Mouse (Mus musculus) heart, adult 2 months (tissue): ENCODE results near the gene Zbtb7a. TPM values are rescaled to one million over a fixed set of nuclear protein-coding genes. Genes with fewer than 3 reads are reported as not detected.
"Not testable (repeated sequence)": the region's sequence is repeated elsewhere in the genome, so short reads cannot be mapped to it uniquely, and the experiment has no call there.

Experiments
- DNase-seq, 2 experiments: peaks; one replicate each; pipeline ENCODE4 v3.0.0; 2021
- H3K27ac ChIP-seq: fragments of 200-600 bp; 2 replicates; pipeline ENCODE4 v1.8.1; 2022
- H3K27me3 ChIP-seq: fragments of 200-500 bp; 2 replicates; pipeline ENCODE4 v1.6.1; 2012; ENCODE audit warnings: mild to moderate bottlenecking, low read length, inconsistent platforms, mixed read lengths; ENCODE audit not compliant: control insufficient read depth, insufficient read depth
- H3K36me3 ChIP-seq: fragments of 200-500 bp; 2 replicates; pipeline ENCODE4 v1.6.1; 2012; ENCODE audit warnings: low read length, inconsistent platforms; ENCODE audit not compliant: control insufficient read depth, insufficient read depth
- H3K4me1 ChIP-seq: fragments of 200-500 bp; 2 replicates; pipeline ENCODE4 v1.6.1; 2011; ENCODE audit warnings: low read length; ENCODE audit not compliant: control insufficient read depth, insufficient read depth
- H3K4me3 ChIP-seq: fragments of 200-600 bp; 2 replicates; pipeline ENCODE4 v1.8.1; 2022
- H3K79me2 ChIP-seq: fragments of 200-500 bp; replicated peaks from 2 replicates; pipeline ENCODE4 v1.6.1; 2012; ENCODE audit warnings: mild to moderate bottlenecking, inconsistent platforms, low read length, moderate library complexity, mixed read lengths; ENCODE audit not compliant: control insufficient read depth, insufficient read depth
- H3K9ac ChIP-seq: fragments of 200-500 bp; 2 replicates; pipeline ENCODE4 v1.6.1; 2012; ENCODE audit warnings: low read depth, mild to moderate bottlenecking, control low read depth, inconsistent platforms, low read length, mixed read lengths
- CTCF ChIP-seq: fragments of 200-600 bp; IDR thresholded peaks from 2 replicates; pipeline ENCODE4 v1.8.1; 2022; ENCODE audit warnings: antibody characterized with exemption, mild to moderate bottlenecking, moderate library complexity
- EP300 ChIP-seq: fragments of 200-500 bp; IDR thresholded peaks from 2 replicates; pipeline ENCODE4 v1.6.1; 2011; ENCODE audit warnings: low read depth, low read length, control low read depth; ENCODE audit not compliant: insufficient read depth
- POLR2A ChIP-seq: fragments of 200-500 bp; IDR thresholded peaks from 2 replicates; pipeline ENCODE4 v1.6.1; 2011; ENCODE audit warnings: mild to moderate bottlenecking, low read depth, low read length, control low read depth; ENCODE audit not compliant: insufficient read depth
- WGBS: fragments of 180-500 bp; shearing (Covaris S2); methylation state at CpG from one replicate; pipeline ENCODE4 v1.1.7; 2018; 5-methylcytosine and 5-hydroxymethylcytosine counted together
- intact Hi-C: fragments of 180-260 bp; cut with DNase I; formaldehyde crosslinking; loops from one replicate; pipeline ENCODE4 v1.15.1; 2025
- polyA plus RNA-seq: library from polyadenylated mRNA; depleted of rRNA; stranded (reverse); fragments of >200 nt; gene quantifications from 2 replicates; pipeline ENCODE4 v1.2.3, GENCODE M21; 2012
- total RNA-seq, 2 experiments: library from RNA; stranded (reverse); gene quantifications; 2 replicates each; pipeline ENCODE4 v1.2.3; 2021

The Zbtb7a gene
- total and polyA plus RNA-seq, 3 experiments = 20.6 to 41.4 (median 35.2) TPM

DNA sequence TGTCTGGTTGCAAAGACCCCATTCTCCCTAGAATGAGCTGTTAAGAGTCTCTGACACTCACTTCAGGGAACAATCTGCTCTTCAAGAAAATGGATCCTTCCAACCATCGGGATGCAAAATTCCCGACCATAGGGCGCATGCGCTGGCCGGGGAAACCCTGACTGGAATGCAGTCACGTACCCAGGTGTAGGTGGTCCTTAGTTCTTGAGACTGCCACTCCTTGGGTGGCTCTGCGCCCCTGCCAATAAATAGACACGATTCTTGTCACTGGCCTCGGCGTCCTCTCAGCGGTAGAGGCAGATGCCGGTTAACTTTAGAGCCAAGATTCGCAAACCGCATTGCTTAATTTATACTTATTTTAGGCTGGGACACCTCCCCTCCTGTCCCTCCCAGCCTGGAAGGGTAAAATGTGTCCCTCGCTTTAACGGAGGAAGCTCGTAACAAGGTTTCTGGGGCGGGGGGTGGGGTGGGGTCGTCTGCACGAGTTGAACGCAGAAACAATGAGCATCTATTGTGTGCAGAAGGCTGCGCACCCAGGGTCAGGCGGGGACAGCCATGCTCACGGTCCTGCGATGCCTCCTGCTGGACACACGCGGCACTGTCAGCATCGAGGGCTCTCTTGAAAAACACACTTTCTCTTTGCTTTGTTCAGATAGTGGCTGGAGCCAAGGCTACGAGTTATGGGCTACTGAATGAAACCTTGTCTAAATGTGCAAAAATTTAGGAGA lies 39.8 kb downstream of the Zbtb7a start:
- peaks cover 11% of the 10 kb centered on the region for H3K4me1 ChIP-seq
- DNase-seq = peak; percentile 88 to 92
- no peak for TF ChIP-seq POLR2A
- peak; percentile 99 for TF ChIP-seq CTCF
- peak; percentile 96; the same call in 1 of the 2 replicates for TF ChIP-seq EP300
- peaks cover 4% of the 10 kb centered on the region; the same call in 1 of the 2 replicates for H3K79me2 ChIP-seq
- intact Hi-C loops = loop anchor here (2.0 to 10.0 kb wide), 5 partner anchors 88 to 430 kb away; partner anchors contain the start of gene Ap3d1
- H3K36me3 ChIP-seq = peaks cover 3% of the 10 kb centered on the region; the same call in 1 of the 2 replicates
- H3K4me3 ChIP-seq = peak overlapping the region; percentile 34
- 5% methylated on average over 29 of the region's 29 CpGs for WGBS
- H3K27ac ChIP-seq = peak overlapping the region; percentile 89
- no peaks in the 10 kb centered on the region for H3K27me3 ChIP-seq
- H3K9ac ChIP-seq = peak overlapping the region; percentile 28

- DNase-seq, H3K27me3 ChIP-seq, H3K79me2 ChIP-seq, H3K9ac ChIP-seq, H3K4me3 ChIP-seq, H3K36me3 ChIP-seq: not testable (repeated sequence)
- intact Hi-C loops = loop anchor here (2.0 to 10.0 kb wide), 4 partner anchors 89 to 431 kb away; partner anchors contain the start of gene Ap3d1
- Histone ChIP-seq H3K4me1 (peaks cover 11% of the 10 kb centered on the region), H3K27ac (peak overlapping the region; percentile 89)
- WGBS = 2% methylated on average over 4 of the region's 4 CpGs
These were observed 40.3 kb downstream of the Zbtb7a start for GRCm38 (mm10) chr10:81175345-81175701.

GRCm38 (mm10) chr10:81175936-81176465 lies 41.0 kb downstream of the Zbtb7a start:
- TF ChIP-seq EP300 (no peak), POLR2A (no peak), CTCF (no peak)
- Histone ChIP-seq H3K9ac (peak overlapping the region; percentile 20; the same call in 1 of the 2 replicates), H3K4me3 (peak overlapping the region; percentile 68), H3K27me3 (no peaks in the 10 kb centered on the region), H3K79me2 (peaks cover 4% of the 10 kb centered on the region; the same call in 1 of the 2 replicates), H3K36me3 (peaks cover 3% of the 10 kb centered on the region; the same call in 1 of the 2 replicates), H3K4me1 (peaks cover 11% of the 10 kb centered on the region), H3K27ac (peak overlapping the region; percentile 89)
- WGBS = 2% methylated on average over 13 of the region's 13 CpGs
- peak in 1 of 2 experiments; percentile 62 for DNase-seq
- intact Hi-C loops = loop anchor here (2.0 to 10.0 kb wide), 5 partner anchors 71 to 431 kb away; partner anchors contain the start of genes Ap3d1 and Map2k2

DNA sequence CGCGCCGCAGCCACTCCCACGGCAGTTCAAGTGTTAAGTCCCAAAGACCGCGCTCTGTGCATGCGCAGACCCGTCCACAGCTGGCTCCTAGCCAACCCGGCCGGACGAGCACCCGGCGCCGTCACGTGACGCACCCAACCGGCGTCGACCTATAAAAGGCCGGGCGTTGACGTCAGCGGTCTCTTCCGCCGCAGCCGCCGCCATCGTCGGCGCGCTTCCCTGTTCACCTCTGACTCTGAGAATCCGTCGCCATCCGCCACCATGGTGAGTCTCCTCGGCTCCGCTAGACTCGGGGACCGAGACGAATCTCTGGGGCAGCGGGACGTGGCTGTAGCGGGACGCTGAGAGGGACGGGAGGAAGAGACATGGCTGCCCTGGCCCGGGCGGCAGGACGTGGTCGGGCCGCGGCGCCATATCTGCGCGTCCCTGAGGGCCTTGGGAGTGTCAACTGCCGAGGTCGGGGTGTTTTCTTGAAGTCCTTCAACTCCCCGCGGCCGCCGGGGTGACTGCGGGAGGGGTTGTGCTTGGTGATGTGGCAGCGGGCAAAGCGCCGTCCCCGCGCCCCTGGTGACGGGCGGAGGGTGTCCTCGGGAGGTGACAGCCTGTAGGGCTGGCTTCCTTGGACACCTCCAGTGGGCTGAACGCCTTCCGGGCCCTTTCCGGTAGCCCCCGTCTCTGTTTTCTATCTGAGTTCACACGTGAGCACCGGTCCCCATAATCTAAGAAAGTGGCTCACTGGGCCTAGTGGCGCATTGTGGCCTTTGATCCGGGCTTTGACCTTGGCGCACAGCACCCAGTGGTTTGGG lies 41.6 kb downstream of the Zbtb7a start, which contains the start of gene Eef2:
TSS of gene Eef2 (plus strand) at position 166 of the 806 bp plus-strand sequence.
- peak; percentile 87; the same call in 1 of the 2 replicates for TF ChIP-seq EP300
- TF ChIP-seq CTCF = no peak
- TF ChIP-seq POLR2A = peak; percentile 100
- Histone ChIP-seq H3K4me1 (peaks cover 11% of the 10 kb centered on the region), H3K27ac (peak within 1 kb of the TSS; percentile 89), H3K9ac (peak within 1 kb of the TSS; percentile 85), H3K27me3 (no peaks in the 10 kb centered on the region), H3K36me3 (peaks cover 3% of the 10 kb centered on the region; the same call in 1 of the 2 replicates), H3K4me3 (peak within 1 kb of the TSS; percentile 68), H3K79me2 (peaks cover 4% of the 10 kb centered on the region; the same call in 1 of the 2 replicates)
- DNase-seq = peak; percentile 99
- intact Hi-C loops = loop anchor here (2.0 to 10.0 kb wide), 3 partner anchors 72 to 432 kb away; partner anchors contain the start of genes Ap3d1 and Map2k2
- under 1% methylated on average over 77 of the region's 77 CpGs for WGBS

DNA sequence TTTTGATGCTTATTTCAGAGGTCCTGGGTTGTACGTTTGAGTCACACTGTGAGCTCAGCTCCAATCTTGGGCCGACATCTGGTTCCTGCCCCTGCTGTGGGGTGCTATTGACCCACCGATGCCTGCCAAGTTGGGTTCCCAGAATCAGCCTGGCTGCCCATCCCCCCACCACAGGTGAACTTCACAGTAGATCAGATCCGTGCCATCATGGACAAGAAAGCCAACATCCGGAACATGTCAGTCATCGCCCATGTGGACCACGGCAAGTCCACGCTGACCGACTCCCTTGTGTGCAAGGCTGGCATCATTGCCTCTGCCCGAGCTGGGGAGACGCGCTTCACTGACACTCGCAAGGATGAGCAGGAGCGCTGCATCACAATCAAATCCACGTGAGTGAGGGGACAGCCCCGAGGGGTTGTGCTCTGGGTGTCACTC lies 42.5 kb downstream of the Zbtb7a start:
- H3K27ac ChIP-seq = peak overlapping the region; percentile 89
- intact Hi-C loops = loop anchor here (2.0 to 10.0 kb wide), 3 partner anchors 73 to 433 kb away; partner anchors contain the start of genes Ap3d1 and Map2k2
- WGBS = 3% methylated on average over 16 of the region's 16 CpGs
- peaks cover 3% of the 10 kb centered on the region; the same call in 1 of the 2 replicates for H3K36me3 ChIP-seq
- peaks cover 12% of the 10 kb centered on the region for H3K4me1 ChIP-seq
- peak overlapping the region; percentile 68 for H3K4me3 ChIP-seq
- DNase-seq = peak in 1 of 2 experiments; percentile 51
- no peak for TF ChIP-seq POLR2A
- TF ChIP-seq EP300 = no peak
- no peak for TF ChIP-seq CTCF
- peak overlapping the region; percentile 85 for H3K9ac ChIP-seq
- no peaks in the 10 kb centered on the region for H3K27me3 ChIP-seq
- peaks cover 4% of the 10 kb centered on the region; the same call in 1 of the 2 replicates for H3K79me2 ChIP-seq
